Mouse (Mus musculus) CH12F3 (cell line): ENCODE data around the gene Ctsk.

Experiments
- in situ Hi-C: fragments of 300-500 bp; cut with MboI; formaldehyde crosslinking; loops from 2 replicates; pipeline ENCODE4 v1.14.3; 2020; ENCODE audit warnings: low sequenced_read_pairs

Gene Ctsk

DNA sequence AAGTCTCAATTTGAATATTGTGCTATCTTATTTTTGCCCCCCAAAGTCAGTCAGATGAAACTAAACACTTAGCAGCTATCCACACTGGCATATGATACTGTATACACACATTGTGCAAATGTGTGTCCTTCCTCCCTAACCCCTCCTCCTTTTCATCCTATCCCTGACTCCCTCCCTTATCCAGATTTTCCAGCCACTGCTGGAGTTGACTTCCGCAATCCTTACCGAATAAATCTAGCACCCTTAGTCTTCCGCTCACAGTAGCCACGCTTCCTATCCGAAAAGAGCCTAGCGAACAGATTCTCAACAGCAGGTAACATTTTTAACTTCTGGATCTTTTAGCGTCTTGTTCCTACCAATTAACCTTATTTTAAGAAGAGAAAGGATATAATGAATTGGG is at the start of gene Ctsk:
Ctsk (plus strand) TSS at position 233 of the 400 bp plus-strand sequence.
- in situ Hi-C loops, result no loop called here

DNA sequence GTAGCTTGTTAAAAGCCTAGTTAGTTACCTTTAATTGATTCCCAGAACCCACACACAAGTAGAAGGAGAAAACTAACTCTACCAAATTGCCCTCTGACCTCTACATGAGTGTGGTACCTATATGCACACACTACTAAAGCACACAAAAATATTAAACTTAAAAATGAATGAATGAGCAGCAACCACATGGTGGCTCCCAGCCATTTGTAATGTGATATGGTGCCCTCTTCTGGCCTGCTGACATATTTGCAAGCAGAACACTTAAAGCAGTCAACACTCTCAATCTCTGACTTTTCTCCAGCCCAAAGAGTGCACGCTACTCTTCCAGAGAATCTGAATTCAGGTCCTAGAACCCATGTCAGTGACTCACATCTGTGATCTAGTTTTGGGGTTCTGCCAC is 48.6 kb upstream of the Ctsk start:
- in situ Hi-C loops, result no loop called here

DNA sequence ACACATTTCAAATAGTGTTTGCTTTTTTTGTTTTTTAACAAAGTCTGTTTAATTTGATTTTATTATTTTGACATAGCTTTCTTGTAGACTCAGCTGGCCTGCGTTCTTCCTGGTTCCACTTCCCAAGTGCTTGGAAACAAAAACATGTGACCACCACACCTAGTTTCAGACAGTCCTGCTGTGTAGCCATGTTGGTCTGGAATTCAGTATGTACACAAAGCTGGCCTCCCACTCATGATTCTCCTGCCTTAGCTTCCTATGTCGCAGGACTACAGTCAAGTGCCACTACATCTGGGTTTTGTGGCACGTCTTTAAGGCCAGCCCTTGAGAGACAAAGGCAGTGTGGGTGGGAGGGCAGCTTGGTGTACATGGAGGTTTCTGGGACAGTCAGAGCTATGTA is 48.1 kb upstream of the Ctsk start:
- in situ Hi-C loops, result no loop called here

DNA sequence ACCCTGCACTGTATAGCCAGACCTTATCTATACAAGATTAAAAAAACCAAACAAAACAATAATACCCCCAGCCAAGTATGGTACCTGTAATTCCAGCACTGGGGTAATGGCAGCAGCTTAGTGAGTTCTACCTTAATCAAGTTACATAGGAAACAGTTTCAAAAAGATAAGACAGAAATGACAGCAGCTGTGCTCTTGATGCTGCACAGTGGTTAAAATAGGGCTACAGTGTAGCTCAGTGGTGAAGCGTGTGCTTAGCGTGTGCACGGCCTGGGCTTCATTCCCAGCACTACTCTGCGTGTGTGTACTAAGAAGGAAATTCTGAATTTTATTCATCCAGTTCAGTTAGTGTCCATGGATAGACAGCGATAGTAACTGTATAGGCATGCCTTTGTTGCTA is 42.7 kb upstream of the Ctsk start:
- in situ Hi-C loops, result no loop called here

DNA sequence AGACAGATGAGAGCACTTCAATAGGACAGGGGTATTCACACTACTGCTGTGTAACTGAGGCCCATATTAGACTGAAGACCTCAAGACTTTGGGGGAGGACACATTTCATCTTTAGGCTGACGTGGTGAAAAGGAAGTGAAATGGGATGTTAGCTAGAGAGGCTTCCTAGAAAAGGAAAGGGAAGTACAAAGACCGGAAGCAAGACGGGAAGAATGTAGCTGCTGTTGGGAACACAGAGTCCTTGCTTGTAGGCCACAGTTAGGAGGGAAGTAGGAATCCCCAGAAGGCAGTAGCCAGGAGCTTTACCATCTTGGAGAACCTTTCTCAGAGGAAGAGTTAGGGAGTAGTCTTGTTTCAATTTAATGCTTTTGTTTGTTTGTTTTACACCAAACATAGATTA is 41.3 kb upstream of the Ctsk start:
- in situ Hi-C loops, result no loop called here

DNA sequence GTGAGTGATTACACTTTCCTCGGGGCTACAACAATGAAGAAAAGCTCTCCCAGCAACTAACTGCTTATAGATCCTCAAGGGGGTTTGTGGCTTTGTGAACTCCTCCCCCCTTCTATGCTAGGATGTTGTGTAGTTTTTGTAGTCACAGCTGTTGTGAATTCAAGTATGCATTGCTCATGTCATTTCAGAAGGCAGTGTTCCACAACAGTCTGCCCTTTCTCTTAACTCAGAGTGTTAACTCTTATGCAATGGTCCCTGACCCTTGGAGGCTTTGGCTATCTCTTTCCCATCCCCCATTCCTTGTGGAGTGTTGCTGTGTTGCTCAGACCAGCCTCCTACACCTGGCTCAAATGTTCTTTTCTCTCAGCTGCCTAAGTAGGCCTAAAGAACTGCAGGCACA is 39.7 kb upstream of the Ctsk start:
- in situ Hi-C loops, result no loop called here

DNA sequence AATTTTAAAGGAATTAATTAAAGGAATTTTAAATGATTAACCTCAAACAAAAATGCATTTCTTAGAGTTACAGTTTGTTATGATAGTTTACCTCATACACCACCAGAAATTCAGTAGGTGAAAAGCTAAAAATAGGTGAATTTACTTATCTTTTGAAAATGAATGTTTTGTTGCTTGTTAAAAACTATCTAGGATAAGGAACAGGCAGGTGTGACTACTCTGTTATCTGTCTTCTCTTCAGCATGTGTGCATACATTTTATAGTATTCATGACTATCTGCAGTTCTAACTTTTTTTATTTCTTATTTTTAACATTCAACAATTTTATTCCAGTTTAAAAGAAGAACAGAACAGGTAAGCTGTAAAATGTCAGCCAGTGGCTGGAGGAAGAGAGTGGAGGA is 35.2 kb upstream of the Ctsk start:
- in situ Hi-C loops, result no loop called here

DNA sequence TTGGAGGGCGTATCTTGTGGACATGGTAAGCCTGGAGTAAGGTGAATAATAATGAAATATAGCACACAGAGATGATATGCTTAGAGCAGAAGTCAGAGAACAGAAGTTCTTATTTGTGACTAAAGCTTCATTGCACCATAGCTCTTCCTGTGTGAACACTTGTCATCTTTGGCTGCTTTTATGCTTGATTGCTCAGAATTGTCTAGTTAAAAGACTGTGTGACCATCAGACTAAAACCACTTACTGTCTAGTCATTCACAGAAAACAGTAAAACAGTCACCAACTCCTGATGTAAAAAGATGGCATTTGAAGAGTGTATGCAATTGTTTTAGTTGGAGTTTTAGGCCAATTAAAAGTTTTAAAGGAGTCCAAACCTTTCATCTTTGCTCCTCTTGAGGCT is 20.1 kb upstream of the Ctsk start:
- in situ Hi-C loops, result no loop called here

DNA sequence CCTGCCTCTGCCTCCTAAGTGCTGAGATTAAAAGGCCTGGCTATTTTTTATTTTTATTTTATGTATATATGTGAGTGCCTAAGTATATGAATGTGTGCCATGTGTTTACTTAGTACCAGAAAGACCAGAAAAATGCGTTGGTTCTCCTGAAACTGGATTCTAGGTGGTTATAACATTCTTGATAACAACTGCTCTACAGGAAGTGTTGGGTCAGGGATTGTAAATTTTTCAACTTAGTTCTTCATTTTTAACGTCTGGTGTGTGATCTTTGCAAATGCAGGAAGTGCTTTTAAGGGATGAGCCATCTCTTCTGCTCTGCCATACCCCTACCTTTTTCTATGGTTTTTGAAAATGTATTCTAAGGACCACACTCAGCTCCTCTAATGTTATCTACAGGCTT is 12.6 kb upstream of the Ctsk start:
- in situ Hi-C loops, result no loop called here

DNA sequence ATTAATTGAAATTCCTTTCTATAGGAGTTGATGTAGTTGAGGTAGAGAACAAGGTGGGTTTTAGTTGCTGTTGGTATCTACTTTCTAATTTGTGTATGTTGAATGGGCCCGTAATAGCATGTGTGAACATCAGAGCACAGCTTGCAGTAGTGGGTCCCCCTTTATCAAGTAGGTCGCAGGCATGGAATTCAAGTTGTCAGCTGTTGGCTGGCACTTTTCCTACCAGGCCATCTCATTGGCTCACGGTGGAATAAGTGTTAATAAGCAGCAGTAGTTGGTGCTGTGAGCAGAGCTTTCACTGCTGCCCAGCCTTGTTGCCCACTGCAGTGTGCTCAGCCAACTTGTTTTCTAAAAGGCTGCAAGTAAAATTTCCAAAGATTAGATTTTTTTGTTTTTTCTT is 10.4 kb upstream of the Ctsk start:
- in situ Hi-C loops, result no loop called here

DNA sequence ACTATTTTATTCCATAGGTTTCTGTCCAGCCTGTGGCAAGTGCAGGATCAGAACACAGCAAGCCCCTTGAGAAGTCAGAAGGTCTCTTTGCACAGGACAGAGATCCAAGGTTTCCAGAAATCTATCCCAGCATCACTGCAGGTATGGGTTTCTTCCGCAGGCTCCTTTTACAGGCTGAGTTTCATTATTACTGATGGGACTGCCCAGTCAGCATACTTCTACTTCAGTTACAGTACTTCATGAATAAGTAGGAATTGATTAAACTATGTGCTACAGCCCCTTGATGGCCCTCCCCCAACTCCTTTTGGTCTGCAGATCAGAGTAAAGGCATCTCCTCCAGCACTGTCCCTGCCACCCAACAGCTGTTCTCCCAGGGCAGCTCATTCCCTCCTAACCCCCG is 8.8 kb upstream of the Ctsk start:
- in situ Hi-C loops, result no loop called here

DNA sequence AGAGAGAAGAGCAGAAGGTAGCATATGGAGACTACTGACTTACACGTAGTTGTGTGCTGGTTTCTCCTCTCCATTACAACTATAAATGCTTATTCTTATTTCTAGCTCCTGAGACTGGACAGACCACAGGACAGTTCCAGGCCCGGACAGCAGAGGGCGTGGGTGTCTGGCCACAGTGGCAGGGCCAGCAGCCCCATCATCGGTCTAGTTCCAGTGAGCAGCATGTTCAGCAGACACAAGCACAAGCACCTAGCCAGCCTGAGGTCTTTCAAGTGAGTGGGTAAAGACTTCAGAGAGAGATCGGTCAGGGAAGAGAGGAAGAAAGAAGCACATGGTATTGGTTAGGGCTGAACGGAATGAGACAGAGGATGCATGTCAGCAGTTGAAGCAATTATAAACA is 4.7 kb upstream of the Ctsk start:
- in situ Hi-C loops, result no loop called here

DNA sequence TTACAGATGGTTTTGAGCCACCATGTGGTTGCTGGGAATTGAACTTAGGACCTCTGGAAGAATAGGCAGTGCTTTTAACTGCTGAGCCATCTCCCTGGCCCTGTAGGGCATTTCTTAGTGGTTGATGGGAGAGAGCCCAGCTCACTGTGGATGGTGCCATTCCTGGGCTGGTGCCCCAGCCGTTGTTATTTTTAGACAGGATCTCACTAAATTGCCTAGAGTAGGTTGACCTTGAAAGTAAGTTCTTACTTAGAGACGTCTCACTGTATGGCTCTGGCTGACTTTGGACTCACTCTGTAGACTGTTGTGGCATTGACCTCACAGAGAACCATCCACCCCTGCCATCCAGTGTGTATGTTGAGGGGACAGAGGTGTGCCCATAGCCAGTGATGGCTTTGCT is 827 bp upstream of the Ctsk start:
- in situ Hi-C loops, result no loop called here

DNA sequence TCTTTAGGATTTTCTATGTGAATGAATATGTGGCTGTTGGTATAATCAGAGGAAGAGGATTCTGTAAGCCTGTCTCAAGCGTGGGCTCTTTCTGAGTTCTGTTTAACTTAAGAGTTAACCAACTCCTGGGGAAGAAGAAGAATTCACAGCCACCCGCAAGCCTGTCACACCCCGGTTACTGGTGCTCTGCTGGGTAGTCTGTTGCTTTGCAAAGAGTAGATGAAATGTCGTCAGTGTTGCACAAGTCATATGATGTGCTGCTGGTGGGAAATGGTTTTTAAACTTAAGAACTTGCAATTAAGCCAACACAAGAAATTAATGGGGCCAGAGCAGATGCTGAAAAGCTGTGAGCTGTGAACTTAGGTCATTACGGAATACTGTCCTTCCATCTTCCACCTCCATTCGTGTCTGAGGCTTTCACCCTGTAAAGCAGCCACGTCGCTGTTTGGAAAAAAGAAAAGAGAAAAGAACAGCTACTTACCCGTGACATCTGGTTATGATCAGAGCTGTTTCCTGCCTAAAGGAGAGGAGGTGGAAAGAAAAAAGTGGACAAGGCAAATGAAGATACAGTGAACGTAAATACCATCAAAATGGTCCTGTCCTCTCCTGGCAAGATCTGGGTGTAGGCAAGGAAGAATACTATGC is 562 bp downstream of the Ctsk start:
- in situ Hi-C loops, result no loop called here

DNA sequence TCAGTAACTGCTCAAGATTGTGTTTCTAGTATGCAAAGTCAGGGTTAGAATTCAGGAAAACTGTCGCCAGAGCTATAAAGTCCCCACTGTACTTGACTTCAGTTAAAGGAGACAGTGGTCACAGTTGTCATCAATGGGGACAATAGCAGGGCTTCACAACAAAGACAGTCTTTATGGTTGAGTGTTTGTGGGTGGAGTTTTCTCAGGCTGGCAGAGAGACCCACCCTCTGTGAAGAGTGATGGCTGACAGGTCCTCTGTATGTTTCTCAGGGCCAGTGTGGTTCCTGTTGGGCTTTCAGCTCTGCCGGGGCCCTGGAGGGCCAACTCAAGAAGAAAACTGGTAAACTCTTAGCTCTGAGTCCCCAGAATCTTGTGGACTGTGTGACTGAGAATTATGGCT is 3.3 kb downstream of the Ctsk start:
- in situ Hi-C loops, result no loop called here

DNA sequence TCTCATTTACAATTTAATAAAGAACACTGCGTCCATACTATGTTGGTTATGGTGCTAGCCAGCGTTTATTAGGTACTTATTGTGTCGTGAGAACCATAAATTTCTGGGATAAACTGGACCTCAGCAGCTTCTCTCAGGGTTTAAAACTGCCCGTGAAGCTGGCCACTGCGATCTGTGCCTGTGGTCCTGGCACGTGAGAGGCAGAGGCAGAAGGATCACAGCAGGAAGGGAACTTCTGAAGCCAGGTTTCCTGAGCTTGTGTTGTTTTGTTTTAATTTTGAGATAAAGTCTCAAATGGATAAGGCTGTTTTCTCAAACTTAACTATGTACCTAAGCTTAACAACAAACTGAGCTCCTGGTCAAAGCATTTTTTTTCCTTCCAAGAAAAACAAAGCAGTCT is 10.3 kb downstream of the Ctsk start:
- in situ Hi-C loops, result no loop called here

DNA sequence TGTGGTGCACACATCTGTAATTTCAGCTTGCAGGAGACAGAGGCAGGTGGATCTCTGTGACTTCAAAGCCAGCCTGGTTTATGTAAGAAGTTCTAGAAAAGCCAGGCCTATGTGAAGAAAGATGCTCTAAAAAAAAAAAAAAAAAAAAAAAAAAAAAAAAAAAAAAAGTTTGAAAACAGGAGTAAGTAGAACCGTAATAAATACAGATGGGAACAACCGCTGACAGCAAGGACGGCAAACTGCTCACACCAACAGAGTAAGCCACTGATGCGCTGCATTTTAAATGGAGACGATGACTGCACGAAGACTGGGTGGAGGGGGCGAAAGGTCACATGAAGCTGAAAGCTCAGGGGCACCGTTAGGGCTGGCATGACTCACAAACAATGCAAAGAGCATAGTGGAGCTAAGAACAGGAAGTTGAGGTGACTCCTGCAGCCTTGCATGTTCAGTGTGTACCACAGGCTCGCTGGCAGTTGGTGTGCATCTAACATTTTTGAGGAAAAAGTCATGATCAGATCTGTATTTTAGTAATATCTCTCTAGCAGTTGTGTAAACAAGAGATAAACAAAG is 12.6 kb downstream of the Ctsk start:
- in situ Hi-C loops, result no loop called here

DNA sequence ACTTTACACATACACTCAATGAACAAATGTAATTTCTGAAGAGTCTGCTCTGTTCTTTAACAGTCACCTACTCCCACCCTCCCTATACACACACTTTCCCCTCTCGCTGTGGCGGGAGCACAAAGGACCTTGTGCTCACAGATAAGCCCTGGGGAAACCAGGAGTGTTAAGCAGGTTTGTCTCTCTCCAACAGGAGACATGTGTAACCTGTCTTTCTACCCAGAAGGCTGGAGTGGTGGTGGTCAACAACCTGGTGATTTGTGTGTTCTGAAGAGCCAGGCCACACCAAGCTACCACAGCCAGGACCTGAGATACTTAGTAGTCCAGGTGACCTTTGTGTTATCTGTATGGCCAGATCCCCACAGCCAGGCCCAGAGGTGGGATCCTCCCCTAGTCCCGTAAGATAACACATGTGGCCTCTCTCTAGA is 17.6 kb downstream of the Ctsk start:
- in situ Hi-C loops, result no loop called here

DNA sequence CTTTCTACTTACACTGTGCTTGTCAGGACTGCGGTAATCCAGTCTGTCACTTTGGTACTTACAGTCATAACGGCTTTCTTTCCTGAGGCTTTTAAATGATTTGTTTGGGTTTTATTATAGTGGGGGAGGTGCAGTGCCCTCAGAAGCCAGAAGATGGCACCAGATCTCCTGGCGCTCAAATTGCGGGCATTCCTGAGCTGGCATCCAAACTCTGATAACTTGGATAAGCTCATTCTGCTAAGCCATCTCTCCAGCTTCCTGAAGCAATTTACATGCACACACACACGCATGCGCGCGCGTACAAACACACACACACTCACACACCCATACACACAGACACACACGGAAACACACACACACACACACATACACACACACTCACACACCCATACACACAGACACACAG is 18.4 kb downstream of the Ctsk start:
- in situ Hi-C loops, result no loop called here

DNA sequence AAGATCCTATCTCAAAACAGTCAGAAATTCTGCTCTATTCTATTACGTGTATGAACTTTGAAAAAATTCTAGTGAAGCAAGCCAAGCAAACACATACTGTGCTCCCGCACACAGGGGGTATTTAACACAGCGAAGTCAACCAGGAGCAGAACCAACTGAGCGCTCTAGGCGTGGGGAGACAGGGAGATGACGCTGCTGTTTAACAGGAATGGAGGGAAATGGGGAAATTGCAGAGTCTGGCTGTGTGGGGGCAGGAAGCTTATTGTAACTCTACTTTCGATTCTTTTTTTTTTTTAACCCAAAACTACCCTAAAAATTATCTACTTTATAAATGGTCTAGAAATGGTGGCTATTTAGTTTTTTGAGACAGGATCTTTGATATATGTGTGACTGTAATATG is 19.8 kb downstream of the Ctsk start:
- in situ Hi-C loops, result no loop called here

DNA sequence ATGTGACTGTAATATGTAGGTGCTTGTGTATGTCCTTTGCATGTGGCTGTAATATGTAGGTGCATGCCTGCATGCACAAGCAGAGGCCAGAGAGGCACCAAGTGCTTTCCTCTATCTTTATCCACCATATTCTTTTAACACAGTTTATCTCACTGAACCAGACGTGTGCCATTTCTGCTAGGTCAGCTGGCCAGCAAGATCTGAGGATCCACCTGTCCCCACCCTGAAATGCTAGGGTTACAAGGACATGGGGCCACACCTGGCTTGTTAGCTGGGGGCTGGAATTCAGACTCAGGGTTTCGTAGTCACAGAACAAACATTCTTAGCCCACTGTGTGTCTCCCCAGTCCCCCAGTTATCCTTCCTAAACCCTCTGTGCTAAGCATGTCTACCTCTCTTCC is 20.3 kb downstream of the Ctsk start:
- in situ Hi-C loops, result no loop called here

DNA sequence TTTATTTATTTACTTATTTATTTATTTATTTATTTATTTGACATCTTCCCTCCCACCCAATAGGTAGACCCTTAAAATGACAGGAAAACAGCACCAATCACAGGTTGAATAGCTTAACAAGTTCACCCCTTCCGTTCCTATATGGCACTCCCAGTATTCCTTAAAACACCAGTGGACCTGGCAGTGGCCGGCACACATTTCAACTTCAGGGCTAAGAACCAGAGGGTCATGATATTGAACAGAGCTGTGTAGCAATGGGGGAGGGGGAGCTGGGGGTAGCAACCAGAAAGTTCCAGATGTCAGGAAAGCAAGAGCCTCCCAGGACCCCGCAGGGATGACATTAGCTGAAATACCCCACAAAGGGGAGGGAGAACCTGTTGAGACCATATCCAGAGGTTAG is 21.0 kb downstream of the Ctsk start:
- in situ Hi-C loops, result no loop called here

DNA sequence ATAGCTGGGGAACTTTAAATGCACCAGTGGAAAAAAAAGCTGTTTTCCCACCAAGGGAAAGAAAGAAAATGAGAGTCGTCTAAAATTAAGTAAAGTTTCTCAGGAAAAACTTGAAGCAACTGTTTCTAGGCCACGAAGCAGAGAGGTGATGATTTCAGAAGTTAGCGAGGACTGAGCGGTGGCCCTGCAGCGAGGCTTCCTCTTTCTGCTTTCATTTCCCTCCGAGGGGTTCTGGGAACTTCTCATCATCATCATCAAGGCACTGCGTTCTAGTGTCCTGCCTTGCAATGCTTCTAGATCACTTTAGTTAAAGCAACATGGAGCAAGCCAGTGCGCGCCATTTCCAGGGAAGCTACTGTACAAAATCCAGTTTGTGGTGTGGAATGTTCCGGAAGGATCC is 22.1 kb downstream of the Ctsk start:
- in situ Hi-C loops, result no loop called here
